ENCODE assay signal across 6 mouse cellular contexts in genomic region chr2:134628541-134628940, GRCm38 (mm10). TPM values are rescaled to one million over a fixed set of nuclear protein-coding genes. Genes with fewer than 3 reads are reported as not detected.
DNase-seq lines count a peak whose midpoint lies in the region; ATAC-seq and TF ChIP-seq lines count a peak whose summit lies in the region.
"Not testable (repeated sequence)": the region's sequence is repeated elsewhere in the genome, so short reads cannot be mapped to it uniquely, and the experiment has no call there.

No protein-coding gene starts in this region.

- TF ChIP-seq CTCF in liver, embryonic 14.5 days (IDR thresholded peaks at IDR 0.05; ENCODE audit: low read depth) = not testable (repeated sequence)

- DNase-seq in liver, embryonic 13.5 days; liver, embryonic 14.5 days (ENCODE audit: low read depth in 3 of 3, low spot score in 3 of 3): not testable (repeated sequence)

- not testable (repeated sequence) for H3K27ac ChIP-seq in liver, embryonic 12.5 days; liver, embryonic 13.5 days; liver, embryonic 14.5 days; liver, embryonic 15.5 days (replicated peaks); liver, embryonic 16.5 days (ENCODE audit: low read length)

- not testable (repeated sequence) for H3K4me1 ChIP-seq in liver, embryonic 12.5 days; liver, embryonic 13.5 days (replicated peaks); liver, embryonic 14.5 days (replicated peaks; ENCODE audit: control insufficient read depth in 2 of 2, insufficient read depth in 2 of 2, low read length in 1 of 2); liver, embryonic 15.5 days (replicated peaks); liver, embryonic 16.5 days (ENCODE audit: control insufficient read depth, low read depth, low read length)

- H3K4me2 ChIP-seq in liver, embryonic 12.5 days; liver, embryonic 14.5 days (ENCODE audit: low read depth); liver, embryonic 15.5 days; liver, embryonic 16.5 days (ENCODE audit: low read depth, low read length): not testable (repeated sequence)
- 0 out of 2 replicates have a peak overlapping the region, but pooled peaks have one; percentile 10 for H3K4me2 ChIP-seq in liver, embryonic 13.5 days

- not testable (repeated sequence) for H3K27me3 ChIP-seq in liver, embryonic 12.5 days (replicated peaks); liver, embryonic 13.5 days; liver, embryonic 14.5 days (ENCODE audit: control insufficient read depth, insufficient read depth, low read length); liver, embryonic 15.5 days; liver, embryonic 16.5 days (ENCODE audit: control insufficient read depth, insufficient read depth, low read depth, low read length)

- not testable (repeated sequence) for TF ChIP-seq EP300 in liver, embryonic 14.5 days (IDR thresholded peaks at IDR 0.05; ENCODE audit: low read depth)

- not testable (repeated sequence) for H3K36me3 ChIP-seq in liver, embryonic 12.5 days; liver, embryonic 14.5 days (replicated peaks; ENCODE audit: control insufficient read depth, insufficient read depth, low read depth); liver, embryonic 15.5 days (replicated peaks); liver, embryonic 16.5 days (ENCODE audit: control insufficient read depth, insufficient read depth)
- 0 out of 2 replicates have a peak, but pooled peaks cover 10% of the 10 kb centered on the region for H3K36me3 ChIP-seq in liver, embryonic 13.5 days

- H3K4me3 ChIP-seq in liver, embryonic 12.5 days; liver, embryonic 13.5 days (replicated peaks); liver, embryonic 14.5 days (ENCODE audit: insufficient read depth in 1 of 2, low read depth in 2 of 2, low read length in 2 of 2); liver, embryonic 15.5 days (replicated peaks); liver, embryonic 16.5 days (ENCODE audit: low read depth, low read length): not testable (repeated sequence)

- not testable (repeated sequence) for H3K9ac ChIP-seq in liver, embryonic 12.5 days; liver, embryonic 13.5 days; liver, embryonic 14.5 days (replicated peaks); liver, embryonic 15.5 days; liver, embryonic 16.5 days (ENCODE audit: low read depth, low read length)

- H3K9me3 ChIP-seq in liver, embryonic 12.5 days (replicated peaks); liver, embryonic 13.5 days (replicated peaks); liver, embryonic 14.5 days (ENCODE audit: control insufficient read depth, low read length); liver, embryonic 15.5 days (replicated peaks); liver, embryonic 16.5 days (replicated peaks; ENCODE audit: control insufficient read depth, low read length): not testable (repeated sequence)

- peak; percentile 59; the same call in 1 of the 2 replicates for ATAC-seq in erythroid progenitor cell, adult 5-6 weeks (replicated peaks; ENCODE audit: low FRiP score, poor library complexity, severe bottlenecking)
- peak; percentile 65; the same call in 1 of the 2 replicates for ATAC-seq in liver, embryonic 12.5 days
- peak; percentile 75 for ATAC-seq in liver, embryonic 13.5 days (ENCODE audit: low read depth)
- peak; percentile 66; the same call in 1 of the 2 replicates for ATAC-seq in liver, embryonic 14.5 days (ENCODE audit: insufficient read depth)
- ATAC-seq in liver, embryonic 15.5 days (ENCODE audit: insufficient read depth) = peak; percentile 80
- ATAC-seq in liver, embryonic 16.5 days (ENCODE audit: low read depth) = peak; percentile 46; the same call in 1 of the 2 replicates

- WGBS in liver, embryonic 12.5 days (ENCODE audit: insufficient replicate concordance) = 88% methylated on average over 1 of the region's 2 CpGs
- WGBS in liver, embryonic 13.5 days (ENCODE audit: insufficient replicate concordance) = 90% methylated on average over 1 of the region's 2 CpGs
- WGBS in liver, embryonic 14.5 days (ENCODE audit: insufficient replicate concordance) = 79% methylated on average over 1 of the region's 2 CpGs
- 77% methylated on average over 2 of the region's 2 CpGs for WGBS in liver, embryonic 15.5 days (ENCODE audit: insufficient replicate concordance)
- WGBS in liver, embryonic 16.5 days (ENCODE audit: insufficient replicate concordance) = 100% methylated on average over 1 of the region's 2 CpGs

RNA-seq across cellular contexts. Expression of gene Tmx4, which starts 15.4 kb away (rescaled TPM):
- total RNA-seq in erythroid progenitor cell, adult 5-6 weeks (2015; ENCODE audit: low replicate concordance) = 81.1 and 122 TPM in 2 replicates
- total RNA-seq in erythroid progenitor cell, adult 5-6 weeks (2017; ENCODE audit: low replicate concordance) = 131 and 153 TPM in 2 replicates
- 10.8 and 12.1 TPM in 2 replicates for polyA plus RNA-seq in liver, embryonic 12.5 days (2016; fragmentation: Nextera tagmentation; extraction: Ambion mirVana)
- 7.6 and 10.1 TPM in 2 replicates for polyA plus RNA-seq in liver, embryonic 13.5 days (2015; fragmentation: Nextera tagmentation; extraction: Ambion mirVana)
- polyA plus RNA-seq in liver, embryonic 14.5 days (2012; rRNA removed) = 3.3 and 4.6 TPM in 2 replicates
- polyA plus RNA-seq in liver, embryonic 14.5 days (2014; fragmentation: Nextera tagmentation; extraction: Ambion mirVana) = 9.6 and 10.0 TPM in 2 replicates
- polyA plus RNA-seq in liver, embryonic 15.5 days (2015; fragmentation: Nextera tagmentation; extraction: Ambion mirVana) = 10.0 and 10.3 TPM in 2 replicates
- 10.4 and 12.0 TPM in 2 replicates for polyA plus RNA-seq in liver, embryonic 16.5 days (2015; fragmentation: Nextera tagmentation; extraction: Ambion mirVana)
